Mouse (Mus musculus) MEL (cell line): ENCODE measurements around the gene Bicdl1.

Experiments used
- NRF1 ChIP-seq: IDR thresholded peaks from 2 replicates; pipeline ENCODE4 v1.6.1; 2014; ENCODE audit warnings: low read depth, mild to moderate bottlenecking, inconsistent platforms, low read length, improper control_type of control experiment, moderate library complexity; ENCODE audit not compliant: poor library complexity, insufficient read depth, severe bottlenecking
- USF2 ChIP-seq, 2 experiments: IDR thresholded peaks; 2 replicates each; pipeline ENCODE4 v1.6.1; 2011 to 2012; ENCODE audit warnings: improper control_type of control experiment in 2 of 2, low read length in 2 of 2, borderline replicate concordance in 1 of 2, inconsistent platforms in 1 of 2, low read depth in 1 of 2, mild to moderate bottlenecking in 1 of 2; ENCODE audit not compliant: insufficient read depth in 1 of 2
- ZNF384 ChIP-seq: IDR thresholded peaks from 2 replicates; pipeline ENCODE4 v1.6.1; 2012; ENCODE audit warnings: low read depth, mild to moderate bottlenecking, inconsistent platforms, low read length, improper control_type of control experiment

- TF ChIP-seq NRF1: no peak
- no peak for TF ChIP-seq USF2 (IDR thresholded peaks at IDR 0.05; ENCODE audit: borderline replicate concordance in 1 of 2, insufficient read depth in 1 of 2, low read depth in 1 of 2, low read length in 2 of 2)
- TF ChIP-seq ZNF384: no peak
Observed at GRCm38 (mm10) chr5:115611566-115611965, 119.9 kb downstream of the Bicdl1 start.
